Mouse (Mus musculus): ENCODE results near the gene Olfr739. TPM values are rescaled to one million over a fixed set of nuclear protein-coding genes. Genes with fewer than 3 reads are reported as not detected.

Gene Olfr739
- polyA plus RNA-seq (2012; rRNA removed), result not detected in 2 replicates

DNA sequence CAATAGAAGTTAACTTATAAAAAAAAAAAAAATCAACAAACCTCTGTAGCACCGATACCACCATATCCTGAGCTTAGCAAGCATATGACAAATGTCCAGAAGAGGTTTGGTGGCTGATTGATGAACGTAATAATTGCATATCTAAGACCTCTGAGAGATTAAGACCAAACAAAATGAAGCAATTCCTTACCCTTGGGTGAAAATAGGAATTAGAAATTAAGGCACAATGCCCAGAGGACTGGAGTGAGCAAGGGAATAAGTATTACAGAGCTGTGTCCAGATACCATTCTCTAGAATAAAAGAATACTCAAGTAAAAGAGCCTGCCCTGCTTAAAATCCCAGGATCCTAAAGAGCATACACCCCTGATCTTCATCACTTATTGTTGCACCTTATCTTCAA lies at the start of gene Olfr739:
Gene Olfr739 (plus strand): TSS at position 301 of the 400 bp plus-strand sequence.

DNA sequence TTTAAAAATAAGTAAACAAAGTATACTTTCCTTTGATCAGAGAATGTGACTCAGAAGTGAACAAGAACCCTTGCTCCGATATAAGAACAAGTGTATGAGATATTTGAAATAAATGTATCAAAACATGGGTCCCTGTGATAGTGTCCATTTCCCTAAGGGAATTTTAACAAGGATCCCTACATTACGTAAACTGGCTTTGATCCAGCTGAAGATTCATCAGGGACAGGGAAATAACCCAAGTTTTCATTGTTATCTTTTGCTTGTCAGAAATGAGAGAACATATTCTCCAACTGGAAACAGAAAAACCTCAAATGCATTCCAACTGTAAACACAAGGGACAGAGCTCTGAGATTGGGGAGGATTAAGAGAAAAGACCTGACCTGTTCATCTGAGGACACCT lies 37.6 kb upstream of the Olfr739 start, which contains the start of gene Olfr736:
Gene Olfr736 (plus strand): TSS at position 301 of the 400 bp plus-strand sequence.

DNA sequence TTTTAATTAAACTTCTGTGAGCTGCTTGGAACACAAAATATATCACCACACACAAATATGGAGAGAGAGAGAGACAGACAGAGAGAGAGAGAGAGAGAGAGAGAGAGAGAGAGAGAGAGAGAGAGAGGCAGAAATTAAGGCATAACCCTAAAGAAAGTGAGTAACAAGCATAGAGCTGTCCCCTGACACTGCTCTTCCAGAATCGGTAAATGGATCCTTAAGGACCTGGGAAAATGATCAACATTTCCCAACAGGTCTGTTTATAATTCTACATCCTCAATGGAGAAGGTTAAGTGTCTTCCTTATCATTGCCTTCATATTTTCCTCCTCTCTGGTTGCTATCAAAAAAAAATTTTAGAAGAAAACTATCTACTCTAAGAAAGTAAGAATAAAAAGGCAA lies 11.2 kb upstream of the Olfr739 start, which contains the start of gene Olfr738:
Gene Olfr738 (plus strand): TSS at position 301 of the 400 bp plus-strand sequence.

DNA sequence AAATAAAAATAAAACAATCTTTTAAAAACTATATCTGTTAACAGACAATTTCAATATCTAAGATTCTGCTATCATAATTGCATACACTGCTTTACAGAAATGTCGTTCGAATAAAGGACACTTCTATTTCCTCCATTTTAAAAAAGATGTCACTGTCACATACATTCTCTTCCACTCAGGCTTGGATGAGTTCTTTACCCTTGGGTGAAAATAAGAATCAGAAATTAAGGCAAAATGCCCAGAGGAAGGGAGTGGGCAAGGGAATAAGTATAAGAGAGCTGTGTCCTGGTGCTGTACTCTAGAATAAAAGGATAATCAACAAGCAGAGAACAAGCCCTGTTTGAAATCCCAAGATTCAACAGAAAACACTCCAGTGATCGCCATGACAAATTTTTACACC lies 26.8 kb downstream of the Olfr739 start, which contains the start of gene Olfr740:
Gene Olfr740 (plus strand): TSS at position 301 of the 400 bp plus-strand sequence.

DNA sequence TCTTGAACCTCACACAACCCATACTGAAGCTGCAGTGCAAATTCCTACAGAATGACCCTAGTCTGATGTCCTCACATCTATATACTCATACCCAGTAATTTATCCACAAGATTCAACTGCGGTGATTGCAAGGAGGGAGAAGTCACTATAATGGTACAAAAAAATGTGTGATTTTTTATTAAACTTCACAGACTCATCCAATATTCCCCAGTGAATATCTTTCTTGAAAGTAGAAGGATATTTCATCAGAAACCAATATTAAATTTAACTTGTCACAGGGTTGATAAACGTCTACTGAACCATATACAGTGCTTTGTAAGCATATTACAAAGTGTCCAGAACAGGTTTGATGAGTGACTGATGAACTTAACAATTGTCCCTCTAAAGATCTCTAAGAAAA lies 54.0 kb downstream of the Olfr739 start, which contains the start of gene Olfr741:
Gene Olfr741 (plus strand): TSS at position 301 of the 400 bp plus-strand sequence.

Other genes with a start within 250 kb of the Olfr739 start
- not detected in 2 replicates for gene Olfr730, start 230.4 kb upstream of the Olfr739 start, polyA plus RNA-seq (2012; rRNA removed)
- not detected in 2 replicates for gene Olfr731, start 176.8 kb upstream of the Olfr739 start, polyA plus RNA-seq (2012; rRNA removed)
- gene Olfr732, start 134.4 kb upstream of the Olfr739 start, polyA plus RNA-seq (2012; rRNA removed), result not detected in 2 replicates
- not detected in 2 replicates for gene Olfr733, start 117.1 kb upstream of the Olfr739 start, polyA plus RNA-seq (2012; rRNA removed)
- not detected in 2 replicates for gene Olfr734, start 91.9 kb upstream of the Olfr739 start, polyA plus RNA-seq (2012; rRNA removed)
- 0.02 TPM in 1 of 2 replicates, not detected in the other for gene Olfr735, start 69.8 kb upstream of the Olfr739 start, polyA plus RNA-seq (2012; rRNA removed)
- 0.26 and 0.31 TPM in 2 replicates for gene Tlr11, start 60.7 kb upstream of the Olfr739 start, polyA plus RNA-seq (2012; rRNA removed)
- gene Olfr736, start 37.5 kb upstream of the Olfr739 start, polyA plus RNA-seq (2012; rRNA removed), result not detected in 2 replicates
- gene Olfr738, start 11.1 kb upstream of the Olfr739 start, polyA plus RNA-seq (2012; rRNA removed), result not detected in 2 replicates
- not detected in 2 replicates for gene Olfr740, start 26.9 kb downstream of the Olfr739 start, polyA plus RNA-seq (2012; rRNA removed)
- gene Olfr741, start 54.1 kb downstream of the Olfr739 start, polyA plus RNA-seq (2012; rRNA removed), result not detected in 2 replicates
- not detected in 2 replicates for gene Olfr742, start 85.0 kb downstream of the Olfr739 start, polyA plus RNA-seq (2012; rRNA removed)
- not detected in 2 replicates for gene Olfr743, start 103.2 kb downstream of the Olfr739 start, polyA plus RNA-seq (2012; rRNA removed)
- not detected in 2 replicates for gene Olfr744, start 196.3 kb downstream of the Olfr739 start, polyA plus RNA-seq (2012; rRNA removed)
- not detected in 2 replicates for gene Olfr745, start 220.8 kb downstream of the Olfr739 start, polyA plus RNA-seq (2012; rRNA removed)
- gene Olfr746, start 228.5 kb downstream of the Olfr739 start, polyA plus RNA-seq (2012; rRNA removed), result not detected in 2 replicates